Mouse (Mus musculus): ENCODE measurements around the gene Tmem39a.

DNA sequence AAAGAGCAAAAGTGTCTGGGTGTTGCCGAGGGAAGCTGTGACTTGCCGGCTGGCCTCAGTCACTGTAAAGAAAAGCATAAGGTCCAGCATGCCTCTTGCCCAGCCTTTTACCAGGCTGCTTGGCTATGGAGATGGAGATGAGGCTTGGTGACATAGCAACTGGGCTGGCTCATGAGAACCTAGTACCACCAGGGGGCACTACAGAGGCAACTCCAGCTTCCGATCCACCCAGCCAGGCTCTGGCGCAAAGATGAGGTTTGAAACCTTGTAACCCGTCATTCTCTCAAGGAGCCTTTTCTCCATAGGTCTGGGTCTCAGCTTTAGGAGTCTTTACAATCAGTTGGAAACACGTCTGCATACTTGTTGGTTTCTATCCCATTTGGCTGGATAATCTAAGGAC is 60.6 kb downstream of the Tmem39a start:
- TF ChIP-seq TAL1 (IDR thresholded peaks at IDR 0.05; ENCODE audit: low read length) (no peak), GATA1 (IDR thresholded peaks at IDR 0.05; ENCODE audit: low read length) (no peak)

All from erythroblast, embryonic 14.5 days (primary cell).